Mouse (Mus musculus) thymus, adult 2 months (tissue): ENCODE measurements around the gene Utp18. TPM values are rescaled to one million over a fixed set of nuclear protein-coding genes. Genes with fewer than 3 reads are reported as not detected.

Experiments used
- DNase-seq: peaks from one replicate; pipeline ENCODE4 v3.0.0; 2021
- H3K27ac ChIP-seq: fragments of 200-500 bp; 2 replicates; pipeline ENCODE4 v1.5.1; 2012; ENCODE audit warnings: low read length, control low read depth; ENCODE audit not compliant: control insufficient read depth, insufficient read depth
- H3K27me3 ChIP-seq: fragments of 200-500 bp; 2 replicates; pipeline ENCODE4 v1.6.1; 2012; ENCODE audit warnings: mild to moderate bottlenecking, low read length, moderate library complexity, mixed read lengths; ENCODE audit not compliant: control insufficient read depth, insufficient read depth
- H3K36me3 ChIP-seq: fragments of 200-500 bp; 2 replicates; pipeline ENCODE4 v1.6.1; 2012; ENCODE audit warnings: mild to moderate bottlenecking, low read length, moderate library complexity; ENCODE audit not compliant: control insufficient read depth, insufficient read depth
- H3K4me1 ChIP-seq: fragments of 200-500 bp; replicated peaks from 2 replicates; pipeline ENCODE4 v1.6.1; 2012; ENCODE audit warnings: low read length; ENCODE audit not compliant: control insufficient read depth, insufficient read depth
- H3K4me3 ChIP-seq: fragments of 200-500 bp; 2 replicates; pipeline ENCODE4 v1.5.1; 2012; ENCODE audit warnings: mild to moderate bottlenecking, low read length, control low read depth, moderate library complexity; ENCODE audit not compliant: control insufficient read depth, insufficient read depth
- CTCF ChIP-seq: fragments of 200-500 bp; IDR thresholded peaks from 2 replicates; pipeline ENCODE4 v1.5.1; 2012; ENCODE audit warnings: mild to moderate bottlenecking, control low read depth, low read length, moderate library complexity, borderline replicate concordance; ENCODE audit not compliant: control insufficient read depth, poor library complexity, insufficient read depth; ENCODE audit errors: extremely low read depth
- POLR2A ChIP-seq: fragments of 200-500 bp; IDR thresholded peaks from 2 replicates; pipeline ENCODE4 v1.6.1; 2012; ENCODE audit warnings: mild to moderate bottlenecking, low read length, control low read depth, moderate library complexity; ENCODE audit not compliant: control insufficient read depth, poor library complexity, insufficient read depth; ENCODE audit errors: extremely low read depth
- WGBS: fragments of 180-500 bp; shearing (Covaris S2); methylation state at CpG from one replicate; pipeline ENCODE4 v1.1.7; 2018; 5-methylcytosine and 5-hydroxymethylcytosine counted together
- polyA plus RNA-seq: library from polyadenylated mRNA; depleted of rRNA; stranded (reverse); fragments of >200 nt; gene quantifications from 2 replicates; pipeline ENCODE4 v1.2.3, GENCODE M21; 2012

Utp18 gene
- polyA plus RNA-seq, 1 experiment = 7.8 TPM

GRCm38 (mm10) chr11:93829971-93830370, 55.6 kb downstream of the Utp18 start:
- H3K27me3 ChIP-seq = no peaks in the 10 kb centered on the region
- no peak overlapping the region for H3K27ac ChIP-seq
- TF ChIP-seq CTCF (no peak), POLR2A (no peak)
- no peak overlapping the region for H3K4me3 ChIP-seq
- H3K36me3 ChIP-seq = no peaks in the 10 kb centered on the region
- no peak for DNase-seq
- H3K4me1 ChIP-seq = no peaks in the 10 kb centered on the region
- WGBS = 96% methylated on average over 8 of the region's 8 CpGs

- TF ChIP-seq POLR2A (no peak), CTCF (no peak)
- H3K27ac ChIP-seq = no peak overlapping the region
- 92% methylated on average over 6 of the region's 6 CpGs for WGBS
- no peak overlapping the region for H3K4me3 ChIP-seq
- no peaks in the 10 kb centered on the region for H3K4me1 ChIP-seq
- H3K27me3 ChIP-seq = no peaks in the 10 kb centered on the region
- DNase-seq = no peak
- H3K36me3 ChIP-seq = no peaks in the 10 kb centered on the region
Observed at GRCm38 (mm10) chr11:93829327-93829679, 56.3 kb downstream of the Utp18 start.

GRCm38 (mm10) chr11:93828619-93829326, 56.8 kb downstream of the Utp18 start:
- Histone ChIP-seq H3K4me1 (no peaks in the 10 kb centered on the region), H3K36me3 (no peaks in the 10 kb centered on the region), H3K4me3 (no peak overlapping the region), H3K27me3 (no peaks in the 10 kb centered on the region), H3K27ac (no peak overlapping the region)
- TF ChIP-seq POLR2A = no peak
- no peak for TF ChIP-seq CTCF
- no peak for DNase-seq
- WGBS = 95% methylated on average over 14 of the region's 14 CpGs

- no peak overlapping the region for H3K27ac ChIP-seq
- no peaks in the 10 kb centered on the region for H3K4me1 ChIP-seq
- H3K36me3 ChIP-seq = no peaks in the 10 kb centered on the region
- 89% methylated on average over 2 of the region's 2 CpGs for WGBS
- TF ChIP-seq POLR2A (no peak), CTCF (no peak)
- no peaks in the 10 kb centered on the region for H3K27me3 ChIP-seq
- no peak for DNase-seq
- H3K4me3 ChIP-seq = no peak overlapping the region
Observed at GRCm38 (mm10) chr11:93822261-93822660, 63.3 kb downstream of the Utp18 start.

GRCm38 (mm10) chr11:93821533-93821932, 64.0 kb downstream of the Utp18 start:
- Histone ChIP-seq H3K36me3 (no peaks in the 10 kb centered on the region), H3K4me1 (no peaks in the 10 kb centered on the region), H3K4me3 (no peak overlapping the region), H3K27ac (no peak overlapping the region), H3K27me3 (no peaks in the 10 kb centered on the region)
- no peak for TF ChIP-seq POLR2A
- TF ChIP-seq CTCF = no peak
- 5% methylated on average over 2 of the region's 2 CpGs for WGBS
- no peak for DNase-seq

GRCm38 (mm10) chr11:93817966-93818738, 67.4 kb downstream of the Utp18 start:
- no peak overlapping the region for H3K4me3 ChIP-seq
- H3K4me1 ChIP-seq = no peaks in the 10 kb centered on the region
- H3K36me3 ChIP-seq = no peaks in the 10 kb centered on the region
- no peak for DNase-seq
- TF ChIP-seq CTCF (no peak), POLR2A (no peak)
- no peak overlapping the region for H3K27ac ChIP-seq
- 77% methylated on average over 15 of the region's 15 CpGs for WGBS
- H3K27me3 ChIP-seq = no peaks in the 10 kb centered on the region

GRCm38 (mm10) chr11:93812955-93813354, 72.6 kb downstream of the Utp18 start:
- whole genome bisulfite sequencing = 69% methylated on average over 4 of the region's 4 CpGs
- H3K4me3 ChIP-seq = no peak overlapping the region
- no peak for DNase-seq
- H3K4me1 ChIP-seq = no peaks in the 10 kb centered on the region
- H3K27me3 ChIP-seq = no peaks in the 10 kb centered on the region
- H3K27ac ChIP-seq = no peak overlapping the region
- H3K36me3 ChIP-seq = no peaks in the 10 kb centered on the region
- no peak for TF ChIP-seq POLR2A
- TF ChIP-seq CTCF = no peak
